Mouse (Mus musculus): Measurements from ENCODE around the gene Prdm16. TPM values are rescaled to one million over a fixed set of nuclear protein-coding genes. Genes with fewer than 3 reads are reported as not detected.

Prdm16 gene
- total and polyA plus RNA-seq, 3 experiments, result not detected

DNA sequence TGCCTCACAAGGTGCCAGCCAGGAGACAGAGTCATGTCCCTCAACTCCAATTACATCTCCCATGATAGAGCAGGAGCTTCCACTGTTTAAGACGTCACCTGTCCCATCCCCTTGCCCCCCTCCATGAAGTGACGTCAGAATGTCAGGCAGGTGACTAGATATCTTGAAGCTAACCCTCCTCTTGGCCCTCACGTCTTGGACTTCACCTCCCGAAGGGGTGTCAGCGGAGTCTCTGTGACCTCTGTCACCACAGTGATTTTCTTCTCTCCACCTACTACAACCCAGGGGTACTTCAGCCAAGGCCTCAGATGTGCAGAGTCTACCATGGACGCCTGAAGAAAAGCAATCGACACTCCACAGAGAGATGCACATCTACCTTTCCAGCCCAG, 32.2 kb downstream of the Prdm16 start:
- Histone ChIP-seq H3K4me2 (ENCODE audit: insufficient read depth, low read depth, poor library complexity, severe bottlenecking) (no peak overlapping the region), H3K36me3 (replicated peaks in 1 of 2; ENCODE audit: control insufficient read depth in 1 of 2, insufficient read depth in 1 of 2, low read length in 1 of 2) (no peaks in the 10 kb centered on the region), H3K27ac (ENCODE audit: insufficient read depth, low read depth) (no peak overlapping the region), H3K4me3 (replicated peaks in 1 of 3; ENCODE audit: low read depth in 2 of 3, low read length in 2 of 3, poor library complexity in 1 of 3) (no peak overlapping the region), H3K9ac (ENCODE audit: insufficient read depth, low read depth) (no peak overlapping the region), H3K9me3 (replicated peaks; ENCODE audit: low read length) (peaks cover 95% of the 10 kb centered on the region), H3K4me1 (ENCODE audit: control insufficient read depth in 1 of 2, insufficient read depth in 2 of 2) (no peaks in the 10 kb centered on the region), H3K27me3 (replicated peaks) (no peaks in the 10 kb centered on the region), H3K79me2 (replicated peaks; ENCODE audit: control insufficient read depth, extremely low read depth, insufficient read depth, poor library complexity, severe bottlenecking) (no peaks in the 10 kb centered on the region)
- no peak for DNase-seq (ENCODE audit: extremely low read depth)
- dilution Hi-C loops (cut with MboI; ENCODE audit: extremely low pct_ligation_motif_present, extremely low pct_unique_long_range_greater_than_20kb, low sequenced_read_pairs) (no loop called here), in situ Hi-C loops (cut with MboI; ENCODE audit: low pct_ligation_motif_present, low pct_unique_long_range_greater_than_20kb, low sequenced_read_pairs) (no loop called here)
- TF ChIP-seq TBP (conservative IDR thresholded peaks at IDR 0.05; ENCODE audit: low read depth, low read length) (no peak), ZC3H11A (IDR thresholded peaks at IDR 0.05; ENCODE audit: low read depth, low read length) (no peak), USF2 (conservative IDR thresholded peaks at IDR 0.05; ENCODE audit: low read depth, low read length) (no peak), SMC3 (IDR thresholded peaks at IDR 0.05; ENCODE audit: low read depth, low read length) (no peak), MAX (IDR thresholded peaks at IDR 0.05; ENCODE audit: low read length) (no peak)

DNA sequence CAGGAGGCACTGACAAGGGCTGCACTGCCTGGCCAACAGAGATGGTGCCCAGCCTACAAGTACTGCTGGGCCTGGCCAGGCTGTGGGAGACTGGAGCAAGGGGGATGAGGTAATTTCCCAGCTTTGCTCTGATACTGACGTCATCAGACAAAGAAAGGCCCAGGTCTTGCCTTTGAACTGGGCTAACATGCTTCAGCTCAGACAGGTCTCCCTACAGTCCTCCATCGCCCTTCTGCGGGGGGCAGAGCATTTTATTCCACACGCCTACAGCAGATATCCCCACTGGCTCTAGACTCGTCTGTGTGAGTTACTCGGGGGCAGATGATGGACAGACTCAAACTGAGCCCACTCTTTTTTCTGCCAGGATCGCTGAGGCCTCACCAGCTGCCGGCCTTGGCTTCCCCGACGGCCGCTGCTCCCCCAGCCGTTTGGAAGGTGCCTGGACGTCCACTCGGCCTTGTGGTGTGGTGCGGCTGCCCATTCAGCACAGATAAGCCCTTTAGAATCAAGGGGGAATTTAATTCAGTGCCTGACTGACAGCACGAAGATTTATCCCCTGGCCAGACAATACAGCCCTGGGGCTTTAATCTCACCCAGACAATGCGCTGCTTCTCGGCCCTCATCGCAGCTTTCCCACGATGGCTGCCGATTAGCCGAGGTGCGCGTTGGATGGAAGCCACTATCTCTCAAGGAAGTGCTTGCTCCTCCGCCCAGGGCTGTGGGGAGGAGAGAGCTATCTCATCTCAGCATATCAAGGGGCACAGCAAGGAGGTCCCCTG, 32.8 kb downstream of the Prdm16 start:
- no peak overlapping the region for H3K27ac ChIP-seq (ENCODE audit: insufficient read depth, low read depth)
- in situ Hi-C loops (cut with MboI; ENCODE audit: low pct_ligation_motif_present, low pct_unique_long_range_greater_than_20kb, low sequenced_read_pairs) (no loop called here), dilution Hi-C loops (cut with MboI; ENCODE audit: extremely low pct_ligation_motif_present, extremely low pct_unique_long_range_greater_than_20kb, low sequenced_read_pairs) (no loop called here)
- no peak for DNase-seq (ENCODE audit: extremely low read depth)
- H3K27me3 ChIP-seq (replicated peaks), result no peaks in the 10 kb centered on the region
- H3K4me2 ChIP-seq (ENCODE audit: insufficient read depth, low read depth, poor library complexity, severe bottlenecking), result no peak overlapping the region
- no peak overlapping the region for H3K9ac ChIP-seq (ENCODE audit: insufficient read depth, low read depth)
- no peaks in the 10 kb centered on the region for H3K4me1 ChIP-seq (ENCODE audit: control insufficient read depth in 1 of 2, insufficient read depth in 2 of 2)
- TF ChIP-seq CTCF (conservative IDR thresholded peaks at IDR 0.05 in 1 of 2, IDR thresholded peaks at IDR 0.05 in 1 of 2; ENCODE audit: low read depth in 2 of 2, low read length in 2 of 2), result no peak
- TF ChIP-seq KAT2A (IDR thresholded peaks at IDR 0.05; ENCODE audit: insufficient replicate concordance, low read length), result no peak
- TF ChIP-seq JUND (conservative IDR thresholded peaks at IDR 0.05; ENCODE audit: low read depth, low read length), result no peak
- no peak for TF ChIP-seq HCFC1 (IDR thresholded peaks at IDR 0.05; ENCODE audit: low read depth, low read length)
- no peak for TF ChIP-seq TBP (conservative IDR thresholded peaks at IDR 0.05; ENCODE audit: low read depth, low read length)
- TF ChIP-seq MAX (IDR thresholded peaks at IDR 0.05; ENCODE audit: low read length), result no peak
- TF ChIP-seq SIN3A (IDR thresholded peaks at IDR 0.05; ENCODE audit: low read length), result no peak
- peaks cover 95% of the 10 kb centered on the region for H3K9me3 ChIP-seq (replicated peaks; ENCODE audit: low read length)
- H3K79me2 ChIP-seq (replicated peaks; ENCODE audit: control insufficient read depth, extremely low read depth, insufficient read depth, poor library complexity, severe bottlenecking), result no peaks in the 10 kb centered on the region
- no peaks in the 10 kb centered on the region for H3K36me3 ChIP-seq (replicated peaks in 1 of 2; ENCODE audit: control insufficient read depth in 1 of 2, insufficient read depth in 1 of 2, low read length in 1 of 2)
- H3K4me3 ChIP-seq (replicated peaks in 1 of 3; ENCODE audit: low read depth in 2 of 3, low read length in 2 of 3, poor library complexity in 1 of 3), result no peak overlapping the region

DNA sequence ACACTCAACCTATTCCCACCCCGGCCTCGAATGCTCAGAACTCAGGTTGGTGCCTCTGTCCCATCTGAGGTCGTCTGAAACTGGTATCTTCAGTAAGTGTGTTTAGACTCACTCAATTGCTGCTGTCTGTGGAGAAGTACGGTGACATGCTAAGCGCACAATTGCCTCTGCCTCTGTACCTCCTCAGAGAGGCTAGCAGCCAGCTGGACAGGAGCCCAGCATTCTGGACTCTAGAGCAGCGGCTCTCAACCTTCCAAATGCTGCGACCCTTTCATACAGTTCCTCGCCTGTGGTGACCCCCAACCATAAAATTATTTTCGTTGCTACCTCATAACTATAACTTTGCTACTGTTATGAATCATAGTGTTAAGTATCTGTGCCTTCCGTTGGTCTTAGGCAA, 34.3 kb downstream of the Prdm16 start:
- no peak for DNase-seq (ENCODE audit: extremely low read depth)
- in situ Hi-C loops (cut with MboI; ENCODE audit: low pct_ligation_motif_present, low pct_unique_long_range_greater_than_20kb, low sequenced_read_pairs) (no loop called here), dilution Hi-C loops (cut with MboI; ENCODE audit: extremely low pct_ligation_motif_present, extremely low pct_unique_long_range_greater_than_20kb, low sequenced_read_pairs) (no loop called here)
- no peak overlapping the region for H3K27ac ChIP-seq (ENCODE audit: insufficient read depth, low read depth)
- no peaks in the 10 kb centered on the region for H3K4me1 ChIP-seq (ENCODE audit: control insufficient read depth in 1 of 2, insufficient read depth in 2 of 2)
- H3K27me3 ChIP-seq (replicated peaks), result no peaks in the 10 kb centered on the region
- TF ChIP-seq E2F4 (IDR thresholded peaks at IDR 0.05; ENCODE audit: insufficient replicate concordance, low read depth, low read length), result no peak
- TF ChIP-seq CTCF (conservative IDR thresholded peaks at IDR 0.05 in 1 of 2, IDR thresholded peaks at IDR 0.05 in 1 of 2; ENCODE audit: low read depth in 2 of 2, low read length in 2 of 2), result no peak
- no peak for TF ChIP-seq MAZ (IDR thresholded peaks at IDR 0.05; ENCODE audit: low read depth, low read length)
- TF ChIP-seq MAX (IDR thresholded peaks at IDR 0.05; ENCODE audit: low read length), result no peak
- TF ChIP-seq EP300 (IDR thresholded peaks at IDR 0.05; ENCODE audit: low read length), result no peak
- no peak for TF ChIP-seq JUND (conservative IDR thresholded peaks at IDR 0.05; ENCODE audit: low read depth, low read length)
- TF ChIP-seq USF1 (IDR thresholded peaks at IDR 0.05; ENCODE audit: low read depth, low read length), result no peak
- no peak for TF ChIP-seq TCF12 (IDR thresholded peaks at IDR 0.05; ENCODE audit: low read depth, low read length)
- no peak for TF ChIP-seq BHLHE40 (IDR thresholded peaks at IDR 0.05; ENCODE audit: low read depth, low read length)
- no peak for TF ChIP-seq HCFC1 (IDR thresholded peaks at IDR 0.05; ENCODE audit: low read depth, low read length)
- no peak for TF ChIP-seq ETS1 (conservative IDR thresholded peaks at IDR 0.05; ENCODE audit: low read depth, low read length)
- no peak for TF ChIP-seq SMC3 (IDR thresholded peaks at IDR 0.05; ENCODE audit: low read depth, low read length)
- no peak for TF ChIP-seq MXI1 (IDR thresholded peaks at IDR 0.05; ENCODE audit: low read depth, low read length)
- TF ChIP-seq PAX5 (IDR thresholded peaks at IDR 0.05; ENCODE audit: low read length), result no peak
- no peak for TF ChIP-seq SIN3A (IDR thresholded peaks at IDR 0.05; ENCODE audit: low read length)
- TF ChIP-seq NELFE (IDR thresholded peaks at IDR 0.05; ENCODE audit: low read depth, low read length), result no peak
- no peak for TF ChIP-seq USF2 (conservative IDR thresholded peaks at IDR 0.05; ENCODE audit: low read depth, low read length)
- no peak for TF ChIP-seq ZC3H11A (IDR thresholded peaks at IDR 0.05; ENCODE audit: low read depth, low read length)
- TF ChIP-seq MEF2A (IDR thresholded peaks at IDR 0.05; ENCODE audit: borderline replicate concordance, low read depth, low read length), result no peak
- H3K4me2 ChIP-seq (ENCODE audit: insufficient read depth, low read depth, poor library complexity, severe bottlenecking), result no peak overlapping the region
- peaks cover 97% of the 10 kb centered on the region for H3K9me3 ChIP-seq (replicated peaks; ENCODE audit: low read length)
- H3K9ac ChIP-seq (ENCODE audit: insufficient read depth, low read depth), result no peak overlapping the region
- H3K79me2 ChIP-seq (replicated peaks; ENCODE audit: control insufficient read depth, extremely low read depth, insufficient read depth, poor library complexity, severe bottlenecking), result no peaks in the 10 kb centered on the region
- H3K4me3 ChIP-seq (replicated peaks in 1 of 3; ENCODE audit: low read depth in 2 of 3, low read length in 2 of 3, poor library complexity in 1 of 3), result no peak overlapping the region
- H3K36me3 ChIP-seq (replicated peaks in 1 of 2; ENCODE audit: control insufficient read depth in 1 of 2, insufficient read depth in 1 of 2, low read length in 1 of 2), result no peaks in the 10 kb centered on the region
